20 mouse cellular contexts compared by ENCODE assay signal in genomic region chr14:52331069-52331750, GRCm38 (mm10). TPM values are rescaled to one million over a fixed set of nuclear protein-coding genes. Genes with fewer than 3 reads are reported as not detected.
A peak's percentile ranks its signal among the peaks of the same experiment; 100 is the strongest.
DNase-seq lines count a peak whose midpoint lies in the region; ATAC-seq and TF ChIP-seq lines count a peak whose summit lies in the region.
"Had no signal": no experiment of that assay in that cellular context is flagged by ENCODE, and none has a peak within 500 bp of the region (broad histone marks: within the 10 kb centered on the region; RNA-seq: fewer than 3 reads in every experiment).

No protein-coding gene starts in this region.

- no peaks in the 10 kb centered on the region for H3K4me1 ChIP-seq in embryonic facial prominence, embryonic 11.5 days (ENCODE audit: control insufficient read depth, insufficient read depth, low read length)
- peaks cover 10% of the 10 kb centered on the region for H3K4me1 ChIP-seq in hindbrain, embryonic 16.5 days (ENCODE audit: control insufficient read depth, insufficient read depth, low read depth, low read length)
- H3K4me1 ChIP-seq in neural tube, embryonic 13.5 days (replicated peaks), result peaks cover 27% of the 10 kb centered on the region

- H3K36me3 ChIP-seq in embryonic facial prominence, embryonic 11.5 days (replicated peaks; ENCODE audit: control insufficient read depth, insufficient read depth, low read depth, low read length), result no peaks in the 10 kb centered on the region
- H3K36me3 ChIP-seq in hindbrain, embryonic 16.5 days (ENCODE audit: control insufficient read depth, insufficient read depth, low read length), result no peaks in the 10 kb centered on the region
- H3K36me3 ChIP-seq in neural tube, embryonic 13.5 days, result no peaks in the 10 kb centered on the region

- no peak overlapping the region for H3K4me3 ChIP-seq in embryonic facial prominence, embryonic 11.5 days (ENCODE audit: low read depth, low read length)
- no peak overlapping the region for H3K4me3 ChIP-seq in hindbrain, embryonic 16.5 days (ENCODE audit: low read length)
- H3K4me3 ChIP-seq in neural tube, embryonic 13.5 days, result no peak overlapping the region

- ATAC-seq in embryonic facial prominence, embryonic 11.5 days (replicated peaks; ENCODE audit: insufficient number of reproducible peaks, low FRiP score, low TSS enrichment, low read depth), result no peak
- no peak for ATAC-seq in hindbrain, embryonic 16.5 days
- no peak for ATAC-seq in neural tube, embryonic 13.5 days (ENCODE audit: low read depth)
- ATAC-seq: intestine, embryonic 16.5 days had no signal

- no peaks in the 10 kb centered on the region for H3K27me3 ChIP-seq in embryonic facial prominence, embryonic 11.5 days (ENCODE audit: control insufficient read depth, insufficient read depth, low read length)
- H3K27me3 ChIP-seq in hindbrain, embryonic 16.5 days (replicated peaks; ENCODE audit: control insufficient read depth, insufficient read depth, low read length), result no peaks in the 10 kb centered on the region
- H3K27me3 ChIP-seq in neural tube, embryonic 13.5 days, result no peaks in the 10 kb centered on the region

- no peak overlapping the region for H3K27ac ChIP-seq in embryonic facial prominence, embryonic 11.5 days (replicated peaks; ENCODE audit: low read depth, low read length)
- peak overlapping the region; percentile 48; the same call in 1 of the 2 replicates for H3K27ac ChIP-seq in hindbrain, embryonic 16.5 days (ENCODE audit: low read depth, low read length)
- peak overlapping the region; percentile 70 for H3K27ac ChIP-seq in neural tube, embryonic 13.5 days (replicated peaks)

- WGBS in embryonic facial prominence, embryonic 11.5 days, result 11% methylated on average over 4 of the region's 4 CpGs
- 5% methylated on average over 4 of the region's 4 CpGs for WGBS in hindbrain, embryonic 16.5 days
- WGBS in neural tube, embryonic 13.5 days, result 8% methylated on average over 4 of the region's 4 CpGs

- TF ChIP-seq POLR2A in brain, embryonic 14.5 days (IDR thresholded peaks at IDR 0.05; ENCODE audit: borderline replicate concordance, extremely low read depth, insufficient read depth, insufficient read length, poor library complexity, severe bottlenecking), result no peak

- no peak for TF ChIP-seq CTCF in brain, embryonic 14.5 days (IDR thresholded peaks at IDR 0.05; ENCODE audit: borderline replicate concordance, extremely low read depth, insufficient read depth, insufficient read length)

- H3K9ac ChIP-seq in embryonic facial prominence, embryonic 11.5 days (replicated peaks; ENCODE audit: low read length), result no peak overlapping the region
- H3K9ac ChIP-seq in hindbrain, embryonic 16.5 days (ENCODE audit: low read depth, low read length), result no peak overlapping the region
- H3K9ac ChIP-seq in neural tube, embryonic 13.5 days, result no peak overlapping the region
- H3K9ac ChIP-seq: lung, embryonic 14.5 days had no signal

- no peak overlapping the region for H3K4me2 ChIP-seq in embryonic facial prominence, embryonic 11.5 days (ENCODE audit: low read depth, low read length)
- 0 out of 2 replicates have a peak overlapping the region, but pooled peaks have one; percentile 0 for H3K4me2 ChIP-seq in hindbrain, embryonic 16.5 days (ENCODE audit: low read length)
- no peak overlapping the region; the same call in 1 of the 2 replicates for H3K4me2 ChIP-seq in neural tube, embryonic 13.5 days
- H3K4me2 ChIP-seq: lung, embryonic 14.5 days had no signal

- DNase-seq in brain, embryonic 14.5 days (ENCODE audit: low read depth), result peak; percentile 80
- peak; percentile 31 for DNase-seq in embryonic facial prominence, embryonic 11.5 days (ENCODE audit: low spot score)
- no peak for DNase-seq in frontal cortex, postnatal 14 days (ENCODE audit: low spot score in 2 of 2)
- DNase-seq in gastrocnemius, adult 18-20 months (ENCODE audit: low spot score), result no peak
- no peak for DNase-seq in yolk sac, embryonic 10.5 days (ENCODE audit: low spot score)
- DNase-seq: adrenal gland, postnatal 14 days; gastrocnemius, postnatal 36 days; kidney, postnatal 14 days; lung, embryonic 14.5 days; thymus, postnatal 36 days had no signal

- no peaks in the 10 kb centered on the region for H3K9me3 ChIP-seq in embryonic facial prominence, embryonic 11.5 days (replicated peaks; ENCODE audit: control insufficient read depth, low read length)
- no peaks in the 10 kb centered on the region for H3K9me3 ChIP-seq in hindbrain, embryonic 16.5 days (ENCODE audit: control insufficient read depth, low read length)
- no peaks in the 10 kb centered on the region for H3K9me3 ChIP-seq in neural tube, embryonic 13.5 days

RNA-seq across cellular contexts. Expression of gene Sall2, which starts 2.6 kb away (rescaled TPM):
- polyA plus RNA-seq in brain, embryonic 14.5 days (2012; rRNA removed), result 57.8 and 72.6 TPM in 2 replicates
- polyA plus RNA-seq in embryonic facial prominence, embryonic 11.5 days (2014; fragmentation: Nextera tagmentation; extraction: Ambion mirVana), result 39.6 and 40.1 TPM in 2 replicates
- polyA plus RNA-seq in hindbrain, embryonic 16.5 days (2015; fragmentation: Nextera tagmentation; extraction: Ambion mirVana), result 40.6 and 49.0 TPM in 2 replicates
- polyA plus RNA-seq in neural tube, embryonic 13.5 days (2015; fragmentation: Nextera tagmentation; extraction: Ambion mirVana), result 44.5 and 47.5 TPM in 2 replicates
- under 1 TPM; 0.39 to 0.57 TPM for total RNA-seq in gastrocnemius, adult 18-20 months (2021)

RNA-seq across cellular contexts. Expression of gene Olfr1513, which starts 25.0 kb away (rescaled TPM):
- not detected in 2 replicates for polyA plus RNA-seq in brain, embryonic 14.5 days (2012; rRNA removed)
- not detected in 2 replicates for polyA plus RNA-seq in embryonic facial prominence, embryonic 11.5 days (2014; fragmentation: Nextera tagmentation; extraction: Ambion mirVana)
- polyA plus RNA-seq in hindbrain, embryonic 16.5 days (2015; fragmentation: Nextera tagmentation; extraction: Ambion mirVana), result not detected in 2 replicates
- polyA plus RNA-seq in neural tube, embryonic 13.5 days (2015; fragmentation: Nextera tagmentation; extraction: Ambion mirVana), result not detected in 2 replicates
- not detected for total RNA-seq in gastrocnemius, adult 18-20 months (2021)
- total RNA-seq: adrenal gland, postnatal 14 days; CH12.LX; common myeloid progenitor, adult 5-6 weeks; gastrocnemius, postnatal 36 days; left cerebral cortex, adult 18-20 months; megakaryocyte-erythroid progenitor cell, adult 5-6 weeks had no signal
- polyA plus RNA-seq: heart, postnatal 0 days; intestine, embryonic 16.5 days; limb, embryonic 14.5 days; lung, embryonic 14.5 days; stomach, embryonic 16.5 days had no signal

RNA-seq across cellular contexts. Expression of gene Mettl3, which starts 26.3 kb away (rescaled TPM):
- 46.1 and 46.2 TPM in 2 replicates for polyA plus RNA-seq in brain, embryonic 14.5 days (2012; rRNA removed)
- polyA plus RNA-seq in embryonic facial prominence, embryonic 11.5 days (2014; fragmentation: Nextera tagmentation; extraction: Ambion mirVana), result 49.8 and 50.1 TPM in 2 replicates
- 41.6 and 45.4 TPM in 2 replicates for polyA plus RNA-seq in hindbrain, embryonic 16.5 days (2015; fragmentation: Nextera tagmentation; extraction: Ambion mirVana)
- polyA plus RNA-seq in neural tube, embryonic 13.5 days (2015; fragmentation: Nextera tagmentation; extraction: Ambion mirVana), result 53.2 and 60.8 TPM in 2 replicates
- 10 to 100 TPM; 16.6 to 17.1 TPM for total RNA-seq in gastrocnemius, adult 18-20 months (2021)

RNA-seq across cellular contexts. Expression of gene Olfr1512, which starts 47.8 kb away (rescaled TPM):
- not detected in 2 replicates for polyA plus RNA-seq in brain, embryonic 14.5 days (2012; rRNA removed)
- 0.29 TPM in 1 of 2 replicates, not detected in the other for polyA plus RNA-seq in embryonic facial prominence, embryonic 11.5 days (2014; fragmentation: Nextera tagmentation; extraction: Ambion mirVana)
- polyA plus RNA-seq in hindbrain, embryonic 16.5 days (2015; fragmentation: Nextera tagmentation; extraction: Ambion mirVana), result 0.21 TPM in 1 of 2 replicates, not detected in the other
- 0.13 TPM in 1 of 2 replicates, not detected in the other for polyA plus RNA-seq in neural tube, embryonic 13.5 days (2015; fragmentation: Nextera tagmentation; extraction: Ambion mirVana)
- total RNA-seq in gastrocnemius, adult 18-20 months (2021), result not detected
- total RNA-seq: adrenal gland, postnatal 14 days; CH12.LX; common myeloid progenitor, adult 5-6 weeks; gastrocnemius, postnatal 36 days; left cerebral cortex, adult 18-20 months; megakaryocyte-erythroid progenitor cell, adult 5-6 weeks had no signal
- polyA plus RNA-seq: heart, postnatal 0 days; intestine, embryonic 16.5 days; limb, embryonic 14.5 days; lung, embryonic 14.5 days; stomach, embryonic 16.5 days had no signal

RNA-seq across cellular contexts. Expression of gene Rab2b, which starts 51.9 kb away (rescaled TPM):
- polyA plus RNA-seq in brain, embryonic 14.5 days (2012; rRNA removed), result 51.7 and 59.0 TPM in 2 replicates
- polyA plus RNA-seq in embryonic facial prominence, embryonic 11.5 days (2014; fragmentation: Nextera tagmentation; extraction: Ambion mirVana), result 26.1 and 26.5 TPM in 2 replicates
- 55.5 and 59.0 TPM in 2 replicates for polyA plus RNA-seq in hindbrain, embryonic 16.5 days (2015; fragmentation: Nextera tagmentation; extraction: Ambion mirVana)
- polyA plus RNA-seq in neural tube, embryonic 13.5 days (2015; fragmentation: Nextera tagmentation; extraction: Ambion mirVana), result 57.2 and 64.7 TPM in 2 replicates
- total RNA-seq in gastrocnemius, adult 18-20 months (2021), result 1 to 10 TPM; 2.3 TPM

Comparison
In these comparisons a context has a peak if more than half of its experiments do, and no peak if none do; other contexts are left out.
1. DNase-seq: peak in brain, embryonic 14.5 days (single experiment) and embryonic facial prominence, embryonic 11.5 days (single experiment); none in frontal cortex, postnatal 14 days (0 of 2), gastrocnemius, adult 18-20 months (single experiment) and yolk sac, embryonic 10.5 days (single experiment).